Mouse (Mus musculus): ENCODE results near the gene Peak1. TPM values are rescaled to one million over a fixed set of nuclear protein-coding genes. Genes with fewer than 3 reads are reported as not detected.

The Peak1 gene
- polyA plus RNA-seq, 1 experiment from 2014 or later: 8.8 TPM

DNA sequence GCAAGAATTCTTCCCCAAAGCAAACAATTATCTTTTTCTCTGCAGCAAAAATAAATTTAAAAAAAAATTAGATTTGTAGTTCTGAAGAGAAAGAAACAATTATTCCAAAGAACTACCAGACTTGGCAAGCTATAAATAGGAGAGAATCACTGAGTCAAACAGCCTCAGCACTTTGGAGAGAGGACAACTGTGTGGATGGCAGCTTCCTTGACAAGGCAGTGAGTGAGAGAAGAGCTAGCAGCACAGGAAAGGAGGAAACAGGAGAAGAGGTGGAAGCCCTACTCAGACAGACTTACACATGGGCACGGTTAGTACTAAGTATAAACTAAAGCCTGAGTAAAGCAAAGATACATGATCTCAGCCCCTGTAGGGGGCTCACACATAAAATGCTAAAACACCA is 21.6 kb downstream of the Peak1 start:
- no peak overlapping the region for H3K4me3 ChIP-seq (ENCODE audit: low read depth, low read length)
- H3K27me3 ChIP-seq (ENCODE audit: control insufficient read depth, insufficient read depth, low read length): no peaks in the 10 kb centered on the region
- H3K4me2 ChIP-seq (replicated peaks; ENCODE audit: low read depth, low read length): no peak overlapping the region
- no peak for ATAC-seq (ENCODE audit: low FRiP score)
- no peaks in the 10 kb centered on the region for H3K36me3 ChIP-seq (ENCODE audit: control insufficient read depth, insufficient read depth, low read length)
- DNase-seq (ENCODE audit: low spot score): no peak
- no peaks in the 10 kb centered on the region for H3K4me1 ChIP-seq (replicated peaks; ENCODE audit: control insufficient read depth, insufficient read depth, low read length)
- H3K27ac ChIP-seq (ENCODE audit: low read depth, low read length): no peak overlapping the region
- 81% methylated on average over 1 of the region's 1 CpGs for WGBS
- no peak overlapping the region for H3K9ac ChIP-seq (ENCODE audit: low read depth, low read length)
- no peaks in the 10 kb centered on the region for H3K9me3 ChIP-seq (ENCODE audit: control insufficient read depth, low read length)

DNA sequence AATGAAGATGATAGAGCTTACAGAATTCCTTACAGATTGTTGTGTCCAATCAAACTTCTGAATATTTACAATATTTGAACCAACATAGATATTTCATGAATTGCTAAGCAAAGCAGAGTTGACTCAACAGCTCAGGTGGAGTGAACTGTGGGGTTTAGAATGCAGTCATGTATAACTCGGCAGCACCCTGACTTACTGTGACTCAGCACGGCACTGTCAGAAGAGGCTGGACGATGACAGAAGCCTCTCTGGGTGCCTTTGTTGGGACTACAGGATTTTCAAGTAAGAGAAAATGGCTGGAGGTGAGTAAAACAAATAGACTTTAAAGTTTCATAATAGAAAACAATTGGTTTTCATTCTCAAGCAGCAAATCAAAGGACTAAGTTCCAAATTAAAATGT is 25.0 kb downstream of the Peak1 start:
- 89% methylated on average over 3 of the region's 3 CpGs for WGBS
- H3K27me3 ChIP-seq (ENCODE audit: control insufficient read depth, insufficient read depth, low read length): no peaks in the 10 kb centered on the region
- H3K4me2 ChIP-seq (replicated peaks; ENCODE audit: low read depth, low read length): no peak overlapping the region
- no peak for DNase-seq (ENCODE audit: low spot score)
- H3K9me3 ChIP-seq (ENCODE audit: control insufficient read depth, low read length): no peaks in the 10 kb centered on the region
- H3K27ac ChIP-seq (ENCODE audit: low read depth, low read length): no peak overlapping the region
- no peaks in the 10 kb centered on the region for H3K4me1 ChIP-seq (replicated peaks; ENCODE audit: control insufficient read depth, insufficient read depth, low read length)
- H3K4me3 ChIP-seq (ENCODE audit: low read depth, low read length): no peak overlapping the region
- H3K9ac ChIP-seq (ENCODE audit: low read depth, low read length): no peak overlapping the region
- no peaks in the 10 kb centered on the region for H3K36me3 ChIP-seq (ENCODE audit: control insufficient read depth, insufficient read depth, low read length)
- no peak for ATAC-seq (ENCODE audit: low FRiP score)

DNA sequence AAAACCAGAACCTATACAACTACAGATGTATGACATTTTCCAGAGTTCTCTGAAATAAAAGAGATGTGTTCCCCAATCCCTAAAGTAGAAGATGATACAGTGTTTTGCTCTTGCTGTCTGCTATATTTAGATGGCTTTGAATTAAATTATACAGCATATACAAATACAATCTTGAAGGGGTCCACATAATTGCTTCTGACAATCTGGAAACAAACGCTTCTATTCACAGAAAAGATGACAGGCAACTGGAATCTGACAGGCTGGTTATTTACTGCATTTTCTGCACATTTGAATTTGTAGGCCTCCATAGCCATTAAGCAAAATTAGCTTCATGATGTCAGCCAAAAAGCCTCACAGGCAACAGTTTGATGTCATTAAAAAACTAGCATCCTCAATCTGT is 35.1 kb downstream of the Peak1 start:
- Histone ChIP-seq H3K4me1 (replicated peaks; ENCODE audit: control insufficient read depth, insufficient read depth, low read length) (no peaks in the 10 kb centered on the region), H3K27me3 (ENCODE audit: control insufficient read depth, insufficient read depth, low read length) (no peaks in the 10 kb centered on the region), H3K4me3 (ENCODE audit: low read depth, low read length) (no peak overlapping the region), H3K27ac (ENCODE audit: low read depth, low read length) (no peak overlapping the region), H3K9me3 (ENCODE audit: control insufficient read depth, low read length) (no peaks in the 10 kb centered on the region), H3K36me3 (ENCODE audit: control insufficient read depth, insufficient read depth, low read length) (no peaks in the 10 kb centered on the region), H3K4me2 (replicated peaks; ENCODE audit: low read depth, low read length) (no peak overlapping the region), H3K9ac (ENCODE audit: low read depth, low read length) (no peak overlapping the region)
- 89% methylated on average over 1 of the region's 1 CpGs for WGBS
- DNase-seq (ENCODE audit: low spot score) (no peak), ATAC-seq (ENCODE audit: low FRiP score) (no peak)

DNA sequence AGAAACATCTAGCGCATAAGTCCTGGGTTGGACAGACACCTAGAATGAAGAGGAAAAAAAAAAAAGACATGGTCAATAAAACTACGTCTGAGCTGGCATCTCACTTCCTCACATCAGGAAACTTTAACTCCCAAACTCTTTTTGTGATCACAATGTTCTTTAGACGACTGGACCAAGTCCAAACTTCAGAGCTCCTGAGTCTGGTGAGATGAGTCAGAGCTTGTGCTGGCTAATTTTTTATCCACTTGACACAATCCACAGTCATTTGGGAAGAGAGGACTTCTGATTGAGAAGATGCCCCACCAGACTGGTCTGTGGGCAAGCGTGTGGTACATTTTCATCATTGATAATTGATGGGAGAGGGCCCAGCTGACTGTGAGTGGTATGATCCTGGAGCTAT is 43.5 kb downstream of the Peak1 start:
- no peaks in the 10 kb centered on the region for H3K4me1 ChIP-seq (replicated peaks; ENCODE audit: control insufficient read depth, insufficient read depth, low read length)

DNA sequence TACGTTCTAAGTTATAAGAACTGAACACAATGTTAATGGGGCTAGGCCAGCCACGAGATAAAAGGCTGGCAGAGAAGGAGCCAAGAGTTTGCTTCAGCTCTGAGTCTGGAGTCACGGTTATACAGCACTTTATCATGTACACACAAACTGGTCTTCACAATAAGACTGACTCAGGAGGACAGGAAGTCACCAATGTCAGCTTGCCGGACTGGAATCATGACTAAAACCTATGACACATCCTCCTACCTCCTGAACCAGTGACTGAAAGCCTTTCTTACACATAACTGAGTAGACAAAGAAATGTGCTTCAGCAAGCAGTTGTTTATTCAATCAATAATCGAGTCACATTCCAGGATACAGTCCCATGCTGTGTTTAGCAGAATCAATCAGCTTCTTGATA is 47.2 kb downstream of the Peak1 start:
- H3K4me1 ChIP-seq (replicated peaks; ENCODE audit: control insufficient read depth, insufficient read depth, low read length): no peaks in the 10 kb centered on the region
- no peak overlapping the region for H3K27ac ChIP-seq (ENCODE audit: low read depth, low read length)
- no peaks in the 10 kb centered on the region for H3K9me3 ChIP-seq (ENCODE audit: control insufficient read depth, low read length)
- H3K27me3 ChIP-seq (ENCODE audit: control insufficient read depth, insufficient read depth, low read length): no peaks in the 10 kb centered on the region
- ATAC-seq (ENCODE audit: low FRiP score) (no peak), DNase-seq (ENCODE audit: low spot score) (no peak)
- H3K36me3 ChIP-seq (ENCODE audit: control insufficient read depth, insufficient read depth, low read length): no peaks in the 10 kb centered on the region
- H3K4me3 ChIP-seq (ENCODE audit: low read depth, low read length): no peak overlapping the region
- no peak overlapping the region for H3K4me2 ChIP-seq (replicated peaks; ENCODE audit: low read depth, low read length)
- 68% methylated on average over 5 of the region's 5 CpGs for WGBS
- H3K9ac ChIP-seq (ENCODE audit: low read depth, low read length): no peak overlapping the region

More for the DNA sequence above, 43.5 kb downstream of the Peak1 start:
- no peak overlapping the region for H3K27ac ChIP-seq (ENCODE audit: low read depth, low read length)
- DNase-seq (ENCODE audit: low spot score) (no peak), ATAC-seq (ENCODE audit: low FRiP score) (no peak)
- H3K9ac ChIP-seq (ENCODE audit: low read depth, low read length): no peak overlapping the region
- no peak overlapping the region for H3K4me3 ChIP-seq (ENCODE audit: low read depth, low read length)
- no peak overlapping the region for H3K4me2 ChIP-seq (replicated peaks; ENCODE audit: low read depth, low read length)
- no peaks in the 10 kb centered on the region for H3K9me3 ChIP-seq (ENCODE audit: control insufficient read depth, low read length)
- WGBS: 84% methylated on average over 4 of the region's 4 CpGs
- H3K27me3 ChIP-seq (ENCODE audit: control insufficient read depth, insufficient read depth, low read length): no peaks in the 10 kb centered on the region
- no peaks in the 10 kb centered on the region for H3K36me3 ChIP-seq (ENCODE audit: control insufficient read depth, insufficient read depth, low read length)

GRCm38 (mm10) chr9:56368814-56369213 is 49.1 kb downstream of the Peak1 start:
- Histone ChIP-seq H3K4me2 (replicated peaks; ENCODE audit: low read depth, low read length) (no peak overlapping the region), H3K9ac (ENCODE audit: low read depth, low read length) (no peak overlapping the region), H3K27me3 (ENCODE audit: control insufficient read depth, insufficient read depth, low read length) (no peaks in the 10 kb centered on the region), H3K36me3 (ENCODE audit: control insufficient read depth, insufficient read depth, low read length) (no peaks in the 10 kb centered on the region), H3K27ac (ENCODE audit: low read depth, low read length) (no peak overlapping the region), H3K4me3 (ENCODE audit: low read depth, low read length) (no peak overlapping the region), H3K4me1 (replicated peaks; ENCODE audit: control insufficient read depth, insufficient read depth, low read length) (no peaks in the 10 kb centered on the region), H3K9me3 (ENCODE audit: control insufficient read depth, low read length) (no peaks in the 10 kb centered on the region)
- WGBS: 59% methylated on average over 3 of the region's 3 CpGs
- DNase-seq (ENCODE audit: low spot score): no peak
- no peak for ATAC-seq (ENCODE audit: low FRiP score)

- no peaks in the 10 kb centered on the region for H3K27me3 ChIP-seq (ENCODE audit: control insufficient read depth, insufficient read depth, low read length)
- ATAC-seq (ENCODE audit: low FRiP score) (no peak), DNase-seq (ENCODE audit: low spot score) (no peak)
- H3K27ac ChIP-seq (ENCODE audit: low read depth, low read length): no peak overlapping the region
- H3K4me3 ChIP-seq (ENCODE audit: low read depth, low read length): no peak overlapping the region
- no peaks in the 10 kb centered on the region for H3K4me1 ChIP-seq (replicated peaks; ENCODE audit: control insufficient read depth, insufficient read depth, low read length)
- H3K36me3 ChIP-seq (ENCODE audit: control insufficient read depth, insufficient read depth, low read length): no peaks in the 10 kb centered on the region
- no peak overlapping the region for H3K4me2 ChIP-seq (replicated peaks; ENCODE audit: low read depth, low read length)
- WGBS: 97% methylated on average over 3 of the region's 3 CpGs
- no peaks in the 10 kb centered on the region for H3K9me3 ChIP-seq (ENCODE audit: control insufficient read depth, low read length)
- H3K9ac ChIP-seq (ENCODE audit: low read depth, low read length): no peak overlapping the region
Observed at GRCm38 (mm10) chr9:56363306-56363705, 54.6 kb downstream of the Peak1 start.

GRCm38 (mm10) chr9:56359261-56359660 is 58.6 kb downstream of the Peak1 start:
- H3K4me2 ChIP-seq (replicated peaks; ENCODE audit: low read depth, low read length): no peak overlapping the region
- H3K27me3 ChIP-seq (ENCODE audit: control insufficient read depth, insufficient read depth, low read length): no peaks in the 10 kb centered on the region
- no peak for ATAC-seq (ENCODE audit: low FRiP score)
- no peak overlapping the region for H3K27ac ChIP-seq (ENCODE audit: low read depth, low read length)
- no peaks in the 10 kb centered on the region for H3K4me1 ChIP-seq (replicated peaks; ENCODE audit: control insufficient read depth, insufficient read depth, low read length)
- no peaks in the 10 kb centered on the region for H3K36me3 ChIP-seq (ENCODE audit: control insufficient read depth, insufficient read depth, low read length)
- no peak for DNase-seq (ENCODE audit: low spot score)
- 84% methylated on average over 3 of the region's 3 CpGs for WGBS
- no peaks in the 10 kb centered on the region for H3K9me3 ChIP-seq (ENCODE audit: control insufficient read depth, low read length)
- H3K9ac ChIP-seq (ENCODE audit: low read depth, low read length): no peak overlapping the region
- H3K4me3 ChIP-seq (ENCODE audit: low read depth, low read length): no peak overlapping the region

- no peak overlapping the region for H3K9ac ChIP-seq (ENCODE audit: low read depth, low read length)
- no peak overlapping the region for H3K4me2 ChIP-seq (replicated peaks; ENCODE audit: low read depth, low read length)
- DNase-seq (ENCODE audit: low spot score): no peak
- no peak overlapping the region for H3K4me3 ChIP-seq (ENCODE audit: low read depth, low read length)
- ATAC-seq (ENCODE audit: low FRiP score): no peak
- H3K27ac ChIP-seq (ENCODE audit: low read depth, low read length): no peak overlapping the region
- H3K36me3 ChIP-seq (ENCODE audit: control insufficient read depth, insufficient read depth, low read length): no peaks in the 10 kb centered on the region
- WGBS: 95% methylated on average over 5 of the region's 5 CpGs
- H3K9me3 ChIP-seq (ENCODE audit: control insufficient read depth, low read length): no peaks in the 10 kb centered on the region
- H3K27me3 ChIP-seq (ENCODE audit: control insufficient read depth, insufficient read depth, low read length): no peaks in the 10 kb centered on the region
- H3K4me1 ChIP-seq (replicated peaks; ENCODE audit: control insufficient read depth, insufficient read depth, low read length): no peaks in the 10 kb centered on the region
Observed at GRCm38 (mm10) chr9:56355186-56355585, 62.7 kb downstream of the Peak1 start.

Measured in hindbrain, embryonic 11.5 days (tissue).